Mouse (Mus musculus): ENCODE results near the gene Phkg2. TPM values are rescaled to one million over a fixed set of nuclear protein-coding genes. Genes with fewer than 3 reads are reported as not detected.

Phkg2 gene
- polyA plus RNA-seq, 1 experiment from 2014 or later: 59.1 TPM

GRCm38 (mm10) chr7:127587196-127587595 is 14.1 kb downstream of the Phkg2 start:
- peak overlapping the region; percentile 92 for H3K4me3 ChIP-seq
- H3K4me1 ChIP-seq (replicated peaks): peaks cover 24% of the 10 kb centered on the region
- no peaks in the 10 kb centered on the region for H3K9me3 ChIP-seq
- H3K27ac ChIP-seq (replicated peaks): no peak overlapping the region
- H3K9ac ChIP-seq: peak overlapping the region; percentile 67
- no peaks in the 10 kb centered on the region for H3K27me3 ChIP-seq
- H3K36me3 ChIP-seq: peaks cover 57% of the 10 kb centered on the region
- WGBS: 68% methylated on average over 5 of the region's 5 CpGs
- ATAC-seq (ENCODE audit: low read depth): no peak
- H3K4me2 ChIP-seq: peak overlapping the region; percentile 80

GRCm38 (mm10) chr7:127588011-127588871 is 15.1 kb downstream of the Phkg2 start, which contains the start of the genes Ccdc189 and Rnf40:
TSS of gene Ccdc189 (minus strand) at chr7:127588595.
TSS of gene Rnf40 (plus strand) at chr7:127588767.
- peaks cover 24% of the 10 kb centered on the region for H3K4me1 ChIP-seq (replicated peaks)
- H3K4me2 ChIP-seq: peak within 1 kb of the TSS; percentile 80
- H3K9me3 ChIP-seq: no peaks in the 10 kb centered on the region
- H3K27me3 ChIP-seq: no peaks in the 10 kb centered on the region
- under 1% methylated on average over 50 of the region's 50 CpGs for WGBS
- peak within 1 kb of the TSS; percentile 84 for H3K27ac ChIP-seq (replicated peaks)
- peak within 1 kb of the TSS; percentile 92 for H3K4me3 ChIP-seq
- peak within 1 kb of the TSS; percentile 87 for H3K9ac ChIP-seq
- ATAC-seq (ENCODE audit: low read depth): peak; percentile 98
- H3K36me3 ChIP-seq: peaks cover 57% of the 10 kb centered on the region

GRCm38 (mm10) chr7:127588901-127589300 is 15.8 kb downstream of the Phkg2 start:
- H3K36me3 ChIP-seq: peaks cover 57% of the 10 kb centered on the region
- no peak for ATAC-seq (ENCODE audit: low read depth)
- 6% methylated on average over 29 of the region's 29 CpGs for WGBS

GRCm38 (mm10) chr7:127589637-127590036 is 16.5 kb downstream of the Phkg2 start:
- Histone ChIP-seq H3K4me3 (peak overlapping the region; percentile 92), H3K27ac (replicated peaks) (no peak overlapping the region), H3K9ac (peak overlapping the region; percentile 87), H3K4me2 (peak overlapping the region; percentile 80), H3K9me3 (no peaks in the 10 kb centered on the region), H3K4me1 (replicated peaks) (peaks cover 24% of the 10 kb centered on the region), H3K27me3 (no peaks in the 10 kb centered on the region), H3K36me3 (peaks cover 57% of the 10 kb centered on the region)
- no peak for ATAC-seq (ENCODE audit: low read depth)
- 94% methylated on average over 9 of the region's 9 CpGs for WGBS

More at GRCm38 (mm10) chr7:127588901-127589300, 15.8 kb downstream of the Phkg2 start:
- peak overlapping the region; percentile 80 for H3K4me2 ChIP-seq
- H3K4me1 ChIP-seq (replicated peaks): peaks cover 24% of the 10 kb centered on the region
- peak overlapping the region; percentile 87 for H3K9ac ChIP-seq
- H3K9me3 ChIP-seq: no peaks in the 10 kb centered on the region
- H3K27me3 ChIP-seq: no peaks in the 10 kb centered on the region
- H3K4me3 ChIP-seq: peak overlapping the region; percentile 92
- H3K27ac ChIP-seq (replicated peaks): peak overlapping the region; percentile 84

GRCm38 (mm10) chr7:127591108-127591507 is 18.0 kb downstream of the Phkg2 start:
- Histone ChIP-seq H3K9ac (no peak overlapping the region), H3K4me1 (replicated peaks) (peaks cover 24% of the 10 kb centered on the region), H3K4me2 (no peak overlapping the region), H3K9me3 (no peaks in the 10 kb centered on the region), H3K27me3 (no peaks in the 10 kb centered on the region), H3K27ac (replicated peaks) (no peak overlapping the region), H3K4me3 (no peak overlapping the region), H3K36me3 (peaks cover 65% of the 10 kb centered on the region)
- WGBS: 88% methylated on average over 10 of the region's 10 CpGs
- no peak for ATAC-seq (ENCODE audit: low read depth)

- H3K4me1 ChIP-seq (replicated peaks): peaks cover 15% of the 10 kb centered on the region
- no peak overlapping the region for H3K4me3 ChIP-seq
- no peaks in the 10 kb centered on the region for H3K9me3 ChIP-seq
- no peak for ATAC-seq (ENCODE audit: low read depth)
- peaks cover 80% of the 10 kb centered on the region for H3K36me3 ChIP-seq
- no peak overlapping the region for H3K9ac ChIP-seq
- H3K4me2 ChIP-seq: no peak overlapping the region
- H3K27me3 ChIP-seq: no peaks in the 10 kb centered on the region
- 92% methylated on average over 14 of the region's 14 CpGs for WGBS
- H3K27ac ChIP-seq (replicated peaks): no peak overlapping the region
Measured at GRCm38 (mm10) chr7:127592575-127592974, 19.4 kb downstream of the Phkg2 start.

GRCm38 (mm10) chr7:127596747-127597146 is 23.6 kb downstream of the Phkg2 start:
- Histone ChIP-seq H3K27ac (replicated peaks) (no peak overlapping the region), H3K36me3 (peaks cover 99% of the 10 kb centered on the region), H3K4me1 (replicated peaks) (no peaks in the 10 kb centered on the region), H3K9ac (no peak overlapping the region), H3K27me3 (no peaks in the 10 kb centered on the region), H3K9me3 (no peaks in the 10 kb centered on the region), H3K4me2 (no peak overlapping the region), H3K4me3 (no peak overlapping the region)
- ATAC-seq (ENCODE audit: low read depth): no peak
- 96% methylated on average over 17 of the region's 17 CpGs for WGBS

- Histone ChIP-seq H3K9me3 (no peaks in the 10 kb centered on the region), H3K9ac (no peak overlapping the region), H3K27me3 (no peaks in the 10 kb centered on the region), H3K4me2 (no peak overlapping the region), H3K4me1 (replicated peaks) (no peaks in the 10 kb centered on the region), H3K4me3 (no peak overlapping the region), H3K27ac (replicated peaks) (no peak overlapping the region), H3K36me3 (peaks cover 96% of the 10 kb centered on the region)
- WGBS: 96% methylated on average over 7 of the region's 7 CpGs
- no peak for ATAC-seq (ENCODE audit: low read depth)
Measured at GRCm38 (mm10) chr7:127600612-127601011, 27.5 kb downstream of the Phkg2 start.

GRCm38 (mm10) chr7:127601735-127602134 is 28.6 kb downstream of the Phkg2 start:
- 88% methylated on average over 4 of the region's 4 CpGs for WGBS
- H3K4me2 ChIP-seq: no peak overlapping the region
- H3K27me3 ChIP-seq: no peaks in the 10 kb centered on the region
- no peak overlapping the region for H3K9ac ChIP-seq
- no peaks in the 10 kb centered on the region for H3K9me3 ChIP-seq
- H3K36me3 ChIP-seq: peaks cover 94% of the 10 kb centered on the region
- no peak for ATAC-seq (ENCODE audit: low read depth)
- H3K4me1 ChIP-seq (replicated peaks): no peaks in the 10 kb centered on the region
- no peak overlapping the region for H3K27ac ChIP-seq (replicated peaks)
- no peak overlapping the region for H3K4me3 ChIP-seq

GRCm38 (mm10) chr7:127602903-127603302 is 29.8 kb downstream of the Phkg2 start:
- no peak overlapping the region for H3K4me3 ChIP-seq
- no peaks in the 10 kb centered on the region for H3K9me3 ChIP-seq
- H3K27ac ChIP-seq (replicated peaks): no peak overlapping the region
- ATAC-seq (ENCODE audit: low read depth): no peak
- H3K36me3 ChIP-seq: peaks cover 94% of the 10 kb centered on the region
- H3K4me2 ChIP-seq: no peak overlapping the region
- no peaks in the 10 kb centered on the region for H3K4me1 ChIP-seq (replicated peaks)
- WGBS: 91% methylated on average over 2 of the region's 2 CpGs
- no peaks in the 10 kb centered on the region for H3K27me3 ChIP-seq
- H3K9ac ChIP-seq: no peak overlapping the region

GRCm38 (mm10) chr7:127604256-127604655 is 31.1 kb downstream of the Phkg2 start:
- no peak overlapping the region for H3K9ac ChIP-seq
- no peak for ATAC-seq (ENCODE audit: low read depth)
- H3K27ac ChIP-seq (replicated peaks): no peak overlapping the region
- no peak overlapping the region for H3K4me2 ChIP-seq
- 95% methylated on average over 10 of the region's 10 CpGs for WGBS
- no peaks in the 10 kb centered on the region for H3K27me3 ChIP-seq
- no peaks in the 10 kb centered on the region for H3K9me3 ChIP-seq
- peaks cover 95% of the 10 kb centered on the region for H3K36me3 ChIP-seq
- H3K4me1 ChIP-seq (replicated peaks): no peaks in the 10 kb centered on the region
- no peak overlapping the region for H3K4me3 ChIP-seq

- Histone ChIP-seq H3K9me3 (no peaks in the 10 kb centered on the region), H3K4me3 (no peak overlapping the region), H3K9ac (no peak overlapping the region), H3K4me1 (replicated peaks) (no peaks in the 10 kb centered on the region), H3K4me2 (no peak overlapping the region), H3K36me3 (peaks cover 95% of the 10 kb centered on the region), H3K27ac (replicated peaks) (no peak overlapping the region), H3K27me3 (no peaks in the 10 kb centered on the region)
- 89% methylated on average over 6 of the region's 6 CpGs for WGBS
- ATAC-seq (ENCODE audit: low read depth): no peak
Measured at GRCm38 (mm10) chr7:127607150-127607549, 34.0 kb downstream of the Phkg2 start.

Measured in neural tube, embryonic 13.5 days (tissue).